Mouse (Mus musculus) B cell, adult 2 months (primary cell): ENCODE results near the gene Mybpc1.
A peak's percentile ranks its signal among the peaks of the same experiment; 100 is the strongest.
"Not testable (repeated sequence)": the region's sequence is repeated elsewhere in the genome, so short reads cannot be mapped to it uniquely, and the experiment has no call there.

ENCODE experiments used
- DNase-seq, 2 experiments: peaks; one replicate each; pipeline ENCODE4 v3.0.0; 2022

The Mybpc1 gene

GRCm38 (mm10) chr10:88547635-88548034 lies 57.3 kb downstream of the Mybpc1 start:
- DNase-seq, result no peak

DNA sequence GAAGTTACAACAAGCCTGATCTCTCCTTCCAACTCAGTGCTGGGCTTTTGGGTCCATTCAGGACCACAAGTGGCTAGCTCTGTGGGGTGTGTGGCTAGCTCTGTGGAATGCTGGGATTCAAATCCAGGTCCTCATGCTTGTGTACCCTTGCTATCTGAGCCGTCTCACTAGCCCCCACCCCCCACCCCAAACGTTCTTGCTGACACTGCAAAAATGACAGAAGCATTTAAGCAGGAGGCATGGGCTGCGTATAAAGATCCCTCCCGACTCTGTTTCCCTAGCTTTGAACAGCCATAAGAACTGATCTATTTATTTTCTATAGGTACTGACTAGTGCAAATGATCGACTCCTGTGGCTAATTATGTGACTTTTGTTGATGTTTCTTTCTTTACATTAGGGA lies 74.3 kb downstream of the Mybpc1 start:
- DNase-seq, result no peak

DNA sequence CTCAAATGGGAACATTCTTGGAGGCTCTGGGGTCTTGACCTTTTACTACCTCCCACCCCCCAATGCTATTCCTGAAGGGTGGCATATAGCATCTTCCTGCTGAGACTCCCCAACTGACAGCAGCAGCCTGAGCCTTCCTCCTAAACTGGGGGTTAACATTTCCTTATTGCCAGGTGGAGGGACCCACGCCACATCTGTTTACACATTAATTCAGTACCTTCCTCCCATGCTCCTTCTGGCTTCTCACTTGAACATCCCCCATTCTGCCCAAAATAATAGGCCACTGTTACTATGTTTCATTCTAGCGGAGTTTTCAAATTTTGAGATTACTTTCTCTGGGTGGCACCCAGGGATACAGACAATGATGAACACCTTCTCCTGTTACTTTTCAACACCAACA lies 80.9 kb downstream of the Mybpc1 start:
- no peak for DNase-seq

DNA sequence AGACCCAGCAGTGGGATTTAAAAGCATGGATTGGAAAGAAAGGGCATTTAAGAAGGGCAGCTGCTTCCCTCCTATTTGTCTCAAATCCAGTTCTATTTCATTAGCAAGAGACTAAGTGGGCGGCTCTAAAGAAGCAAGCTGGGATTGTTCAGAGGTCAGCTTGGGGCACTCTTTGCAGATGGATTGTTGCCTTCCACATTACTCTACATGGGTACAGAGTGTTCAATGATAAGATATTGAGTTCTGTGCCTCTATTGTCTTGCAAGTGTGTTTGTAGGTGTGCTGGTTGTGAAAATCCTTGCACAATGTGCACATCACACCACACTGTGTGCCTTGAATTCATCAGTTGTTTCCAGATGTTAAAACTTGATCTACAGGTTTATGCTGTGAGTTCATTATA lies 81.7 kb downstream of the Mybpc1 start:
- no peak for DNase-seq

DNA sequence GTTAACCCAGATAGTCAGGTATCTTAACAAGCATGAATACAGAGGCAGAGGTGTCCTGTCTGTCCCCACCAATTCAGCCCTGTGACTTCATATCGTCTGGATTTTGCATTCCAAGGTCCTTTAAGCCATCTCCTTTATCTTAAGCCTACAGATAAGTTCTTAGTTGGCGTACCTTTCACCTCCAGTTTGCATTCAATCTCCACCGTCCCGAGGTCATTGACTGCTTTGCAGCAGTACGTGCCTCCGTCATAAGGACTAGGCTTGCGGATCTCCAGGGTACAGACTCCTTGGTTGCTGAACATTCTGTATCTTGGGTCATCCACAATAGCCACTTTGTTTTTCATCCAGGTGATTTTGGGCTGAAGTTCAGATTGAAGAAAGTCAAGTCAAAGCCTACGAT lies 82.2 kb downstream of the Mybpc1 start:
- DNase-seq, result no peak

GRCm38 (mm10) chr10:88515049-88515448 lies 89.9 kb downstream of the Mybpc1 start:
- DNase-seq, result not testable (repeated sequence)

DNA sequence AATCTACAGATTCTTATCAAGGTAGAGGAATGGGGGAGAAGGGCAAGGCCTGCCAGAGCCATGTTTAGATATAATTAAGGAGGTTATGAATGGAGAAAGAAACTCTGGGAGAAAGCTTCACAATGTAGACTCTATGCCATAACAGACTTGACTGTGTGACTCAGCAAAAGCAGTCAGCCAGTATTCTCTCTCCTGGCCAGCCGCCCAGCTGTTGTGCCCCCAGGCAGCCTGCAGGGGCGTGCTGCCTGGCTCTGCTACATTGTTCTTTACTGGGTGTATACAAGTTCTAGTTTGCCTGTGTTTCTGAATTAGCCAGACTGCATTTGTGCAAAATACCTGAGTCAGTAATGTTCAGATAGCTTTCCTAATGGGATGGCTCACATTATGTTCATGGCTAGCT lies 90.5 kb downstream of the Mybpc1 start:
- peak; percentile 11 to 23 for DNase-seq

GRCm38 (mm10) chr10:88513574-88514135 lies 91.3 kb downstream of the Mybpc1 start:
- no peak for DNase-seq

- no peak for DNase-seq
Observed at GRCm38 (mm10) chr10:88511355-88511754, 93.6 kb downstream of the Mybpc1 start.

DNA sequence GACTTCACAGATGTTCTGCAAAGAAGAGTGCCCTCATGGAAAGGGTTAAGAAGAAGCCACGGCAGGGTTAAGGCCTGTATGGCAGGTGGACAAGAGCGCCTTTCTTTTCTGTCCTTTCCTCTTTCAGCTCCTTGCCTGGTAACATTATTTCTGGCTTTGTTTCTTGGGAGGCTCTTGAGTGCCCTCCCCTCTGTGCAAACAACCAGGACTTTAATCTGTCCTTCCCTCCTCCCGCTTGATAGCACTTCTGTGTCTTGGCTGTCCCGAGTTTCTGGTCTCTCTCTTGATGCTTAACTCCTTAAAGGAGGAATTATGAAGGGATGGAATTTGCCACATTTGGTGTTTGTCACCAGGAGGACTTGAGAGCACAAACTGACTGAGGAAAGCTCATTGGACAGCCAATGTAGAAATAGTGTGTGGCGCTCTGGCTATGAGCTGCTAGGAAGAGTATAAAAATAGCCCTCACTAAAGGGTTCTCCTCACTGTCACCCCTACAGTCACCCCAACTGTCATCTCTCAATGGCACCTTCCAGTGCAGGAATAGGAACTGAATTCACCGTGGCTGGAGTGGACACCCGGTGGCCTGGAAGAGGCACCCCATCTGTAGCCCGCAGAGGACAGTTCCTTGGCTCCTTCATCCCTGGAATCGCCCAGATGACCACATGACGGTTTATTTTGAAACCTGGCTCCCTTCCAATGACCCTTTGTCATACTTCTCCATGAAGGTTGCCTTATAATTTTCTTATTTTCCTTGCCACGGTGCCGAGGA lies 94.3 kb downstream of the Mybpc1 start:
- no peak for DNase-seq

DNA sequence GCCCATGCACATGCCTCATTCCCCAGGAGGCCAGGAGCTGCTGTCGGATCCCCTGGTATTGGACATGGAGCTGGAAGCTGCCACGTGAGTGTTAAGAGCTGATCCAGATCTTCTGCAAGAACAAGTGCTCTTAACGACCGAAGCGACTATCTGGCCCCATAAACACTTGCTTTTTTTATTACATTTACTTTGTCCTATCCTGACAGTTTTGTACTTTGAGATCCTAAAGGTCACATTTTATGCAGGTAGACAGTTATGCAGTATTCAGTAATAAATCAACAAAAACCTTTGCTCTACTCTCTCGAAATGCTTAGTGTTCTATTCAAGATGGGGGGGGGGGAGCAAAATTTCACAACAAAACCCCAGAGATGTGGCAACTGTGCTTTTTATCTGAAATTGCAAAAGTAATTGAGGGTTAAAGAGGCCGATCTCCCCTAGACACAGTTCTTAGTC lies 97.2 kb downstream of the Mybpc1 start:
- no peak for DNase-seq

- DNase-seq, result no peak
Observed at GRCm38 (mm10) chr10:88505256-88505655, 99.7 kb downstream of the Mybpc1 start.

- no peak for DNase-seq
Observed at GRCm38 (mm10) chr10:88504481-88504880, 100.5 kb downstream of the Mybpc1 start.

DNA sequence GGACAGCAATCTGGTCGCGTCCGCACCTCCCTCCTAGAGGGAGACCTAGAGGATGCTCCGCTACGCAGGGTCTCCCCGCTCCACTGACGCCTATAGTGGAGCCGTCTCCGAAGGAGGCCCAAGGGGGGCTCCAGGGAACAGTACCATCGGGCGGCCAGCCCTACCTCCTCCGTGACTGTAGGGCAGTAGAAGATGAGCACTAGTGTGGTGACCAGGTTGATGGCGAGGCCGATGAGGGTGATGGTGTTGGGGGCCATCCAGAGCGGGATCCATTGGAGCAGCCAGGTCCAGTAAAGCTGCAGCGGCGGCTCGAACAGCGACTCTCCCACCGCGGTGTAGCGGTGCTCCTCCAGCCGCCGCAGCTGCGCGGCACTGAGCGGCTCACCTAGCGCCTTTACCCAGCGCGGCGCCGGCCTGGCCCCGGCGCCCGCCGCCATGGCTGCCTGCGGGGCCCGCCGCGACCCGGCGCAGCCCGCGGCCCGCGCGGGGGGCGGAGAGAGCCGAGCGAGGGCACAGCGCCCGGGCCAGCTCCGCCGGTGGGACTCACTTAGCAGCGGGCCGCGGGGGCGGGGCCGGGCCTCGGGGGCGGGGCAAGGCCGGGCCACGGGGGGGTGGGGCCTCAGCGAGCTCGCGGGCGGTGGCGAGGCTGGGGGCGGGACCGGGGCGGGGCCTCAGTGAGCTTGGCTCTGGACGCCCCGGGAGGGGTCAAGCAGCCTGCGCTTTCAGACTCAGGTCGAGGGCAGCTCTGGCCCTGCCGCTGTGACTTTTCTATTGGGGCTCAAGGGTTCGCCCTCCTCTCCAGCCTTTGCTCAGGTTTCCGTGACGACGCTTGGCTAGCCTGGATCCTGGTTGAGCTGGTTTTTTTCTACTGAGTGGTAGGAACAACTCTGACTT lies 101.3 kb downstream of the Mybpc1 start, which contains the start of gene Chpt1:
Gene Chpt1, minus strand, starts transcription at position 653 of the 894 bp plus-strand sequence.
- peak; percentile 86 to 90 for DNase-seq

DNA sequence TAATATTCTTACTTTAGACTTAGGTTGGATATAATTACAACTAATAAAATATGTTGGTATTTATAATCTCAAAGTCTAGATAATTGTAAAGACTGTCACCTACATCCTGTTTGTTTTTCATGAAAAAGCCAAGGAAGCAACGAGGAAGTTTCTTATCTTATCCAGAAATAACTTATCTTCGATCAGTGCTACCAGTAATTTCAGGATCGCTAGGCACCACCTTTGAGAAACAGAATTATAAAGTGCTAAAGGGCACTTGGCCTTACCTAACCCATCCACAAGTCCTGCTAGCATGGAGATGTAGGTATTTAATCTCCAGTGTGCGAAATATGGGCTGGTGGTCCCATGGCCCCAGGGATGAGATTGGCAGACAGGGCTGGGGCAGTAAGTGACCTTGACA lies 102.0 kb downstream of the Mybpc1 start:
- DNase-seq, result no peak

GRCm38 (mm10) chr10:88501886-88502765 lies 102.8 kb downstream of the Mybpc1 start:
- no peak for DNase-seq

GRCm38 (mm10) chr10:88501370-88501769 lies 103.6 kb downstream of the Mybpc1 start:
- no peak for DNase-seq

- DNase-seq, result no peak
Observed at GRCm38 (mm10) chr10:88499993-88500392, 105.0 kb downstream of the Mybpc1 start.

DNA sequence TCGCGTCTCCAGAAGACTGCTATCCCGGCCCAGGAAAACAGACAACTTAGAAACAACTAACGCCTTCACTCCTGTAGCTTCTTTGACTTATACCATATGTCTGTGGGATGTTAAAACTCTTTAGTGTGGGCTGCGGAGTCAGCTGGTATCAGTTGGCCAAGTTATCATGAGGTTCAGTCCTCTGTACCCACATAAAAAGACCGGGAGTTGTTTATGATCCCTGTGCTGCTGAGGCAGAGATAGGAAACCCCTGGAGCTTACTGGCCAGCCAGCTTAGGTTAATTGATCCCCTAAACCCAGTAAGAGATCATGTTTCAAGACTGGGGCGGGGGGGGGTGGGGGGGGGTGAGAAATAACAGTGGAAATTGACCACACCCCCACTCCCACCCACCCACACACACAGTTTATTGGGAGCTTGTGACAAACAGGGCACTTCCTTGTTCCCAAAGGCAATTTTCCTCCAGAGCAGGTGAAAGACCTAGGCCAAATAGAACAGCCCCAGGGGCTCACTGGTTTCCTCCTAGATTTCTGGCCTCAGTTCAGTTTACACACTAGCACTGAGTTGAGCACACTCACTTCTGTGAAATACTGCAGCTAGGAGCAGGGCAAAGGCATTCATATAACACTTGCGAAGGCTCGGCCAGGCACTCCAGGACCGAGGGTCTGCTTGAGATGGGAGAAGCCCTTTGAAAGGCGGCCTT lies 107.9 kb downstream of the Mybpc1 start:
- no peak for DNase-seq

DNA sequence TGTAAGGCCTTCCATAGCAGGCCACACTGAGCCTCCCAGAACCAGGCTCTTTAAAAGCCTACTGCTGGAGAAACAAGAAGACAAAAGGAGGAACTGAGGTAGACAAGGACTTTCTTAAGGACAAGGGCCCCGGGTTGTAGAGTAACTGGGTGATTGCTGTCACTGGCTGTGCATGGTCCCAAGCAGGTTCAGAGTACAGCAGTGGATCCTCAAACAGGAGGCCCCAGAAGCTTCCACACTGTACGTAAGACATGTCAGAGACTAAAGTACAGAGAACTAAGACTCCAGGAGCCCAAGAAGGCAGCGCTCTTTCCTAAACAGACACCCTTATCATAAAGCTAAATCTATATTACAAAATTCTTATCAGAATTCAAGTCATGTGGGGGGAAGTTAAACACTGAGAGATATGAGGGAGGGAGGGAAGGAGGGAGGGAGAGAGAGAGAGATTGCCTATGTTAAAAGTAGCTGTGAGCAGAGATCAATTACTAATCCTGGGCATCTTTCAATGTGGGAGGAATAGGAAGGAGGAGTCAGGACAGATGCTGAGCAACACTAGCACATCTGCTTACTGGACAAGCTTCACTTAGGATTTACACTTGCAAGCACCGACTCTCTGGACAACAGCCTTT lies 109.9 kb downstream of the Mybpc1 start:
- DNase-seq, result no peak

DNA sequence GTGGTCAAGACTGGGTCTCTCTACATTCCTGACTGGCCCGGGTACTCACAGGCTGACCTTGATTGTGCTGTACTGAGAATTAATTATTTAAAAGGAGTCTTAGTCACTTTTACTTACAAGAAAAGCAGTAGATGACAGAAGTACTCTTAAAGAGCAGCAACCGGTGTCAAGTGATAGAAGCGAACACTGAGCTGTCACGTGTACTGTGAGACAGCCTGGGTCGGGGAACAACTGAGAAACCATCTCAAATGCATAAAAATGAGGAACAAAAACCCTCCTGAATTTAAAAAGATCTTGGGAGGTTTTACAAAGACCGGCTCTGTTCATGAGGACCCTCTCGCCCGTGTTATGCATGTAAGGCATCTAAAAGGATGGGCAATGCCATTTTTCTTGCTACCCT lies 112.3 kb downstream of the Mybpc1 start:
- no peak for DNase-seq
